Mouse (Mus musculus) thymus, adult 18-20 months (tissue): ENCODE results near the gene Mt2.
"Not testable (repeated sequence)": the region's sequence is repeated elsewhere in the genome, so short reads cannot be mapped to it uniquely, and the experiment has no call there.

Experiments
- DNase-seq, 2 experiments: peaks; one replicate each; pipeline ENCODE4 v3.0.0; 2022; ENCODE audit warnings: mixed read lengths in 2 of 2

The Mt2 gene

GRCm38 (mm10) chr8:94172075-94172808 lies at the start of gene Mt2:
Gene Mt2 (plus strand): TSS chr8:94172664.
- no peak for DNase-seq

DNA sequence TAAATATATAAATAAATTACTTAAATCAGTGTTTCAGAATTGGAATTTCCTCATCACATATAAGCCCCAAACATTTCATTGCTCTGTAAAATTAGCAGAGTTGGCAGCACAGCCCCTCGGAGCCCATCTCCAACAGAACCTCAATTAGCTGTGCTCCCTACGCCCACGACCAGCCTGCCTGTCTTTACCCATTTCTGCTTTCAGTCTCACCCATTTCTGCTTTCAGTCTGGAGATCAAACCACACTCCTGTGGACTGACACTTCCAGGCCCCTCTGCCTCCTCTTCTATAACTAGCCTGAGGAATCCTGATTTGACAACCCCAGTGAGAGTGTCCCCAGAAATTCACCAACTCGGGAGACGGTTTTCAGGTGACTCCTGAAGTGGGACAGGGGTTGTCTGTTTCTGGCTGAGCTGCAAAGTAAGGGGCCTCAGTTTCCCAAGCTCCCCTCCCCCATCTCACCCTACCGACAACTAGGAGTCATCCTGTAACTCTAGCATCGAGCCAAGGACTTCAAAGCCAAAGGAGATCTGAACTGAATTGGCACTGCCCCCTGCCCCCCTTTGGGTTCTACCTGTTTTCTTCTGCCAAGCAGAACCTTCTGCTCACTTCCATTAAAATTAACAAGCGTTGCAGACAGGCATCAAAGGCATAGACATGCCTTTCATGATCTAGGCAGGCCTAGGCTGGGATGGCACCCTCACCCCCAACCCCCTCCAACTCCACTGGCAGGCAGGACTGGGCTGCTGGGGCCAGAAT lies 49.6 kb upstream of the Mt2 start:
- DNase-seq: no peak

- DNase-seq: no peak
Measured at GRCm38 (mm10) chr8:94127711-94128110, 44.8 kb upstream of the Mt2 start.

DNA sequence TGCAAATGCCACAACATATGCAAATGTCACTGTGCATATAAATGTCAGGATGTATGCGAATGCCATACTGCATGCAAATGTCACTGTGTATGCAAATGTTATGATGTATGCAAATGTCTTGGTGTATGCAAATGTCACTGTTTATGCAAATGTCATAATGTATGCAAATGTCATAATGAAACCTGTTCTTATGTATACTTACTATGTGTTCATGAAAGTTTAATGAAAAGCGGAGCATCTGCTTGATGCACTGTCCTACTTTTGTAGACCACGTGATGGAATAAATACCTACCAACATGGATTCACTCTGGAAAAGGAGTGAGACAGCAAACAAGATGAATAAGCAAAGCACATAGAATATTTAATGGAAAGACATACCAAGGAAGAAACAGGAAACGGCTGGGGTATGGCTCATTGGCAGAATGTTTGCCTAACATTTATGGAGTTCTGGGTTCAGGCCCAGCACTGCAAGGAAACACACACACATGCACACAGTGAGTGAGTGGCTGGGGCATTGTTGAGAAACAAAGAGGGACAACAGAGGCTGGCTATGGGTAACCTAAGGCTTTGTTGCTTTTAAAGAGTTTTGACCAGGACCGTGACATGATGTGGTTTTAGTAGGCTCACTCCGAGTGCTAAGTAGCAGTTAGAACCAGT lies 43.2 kb upstream of the Mt2 start:
- no peak for DNase-seq

GRCm38 (mm10) chr8:94130126-94130525 lies 42.3 kb upstream of the Mt2 start:
- DNase-seq: no peak

DNA sequence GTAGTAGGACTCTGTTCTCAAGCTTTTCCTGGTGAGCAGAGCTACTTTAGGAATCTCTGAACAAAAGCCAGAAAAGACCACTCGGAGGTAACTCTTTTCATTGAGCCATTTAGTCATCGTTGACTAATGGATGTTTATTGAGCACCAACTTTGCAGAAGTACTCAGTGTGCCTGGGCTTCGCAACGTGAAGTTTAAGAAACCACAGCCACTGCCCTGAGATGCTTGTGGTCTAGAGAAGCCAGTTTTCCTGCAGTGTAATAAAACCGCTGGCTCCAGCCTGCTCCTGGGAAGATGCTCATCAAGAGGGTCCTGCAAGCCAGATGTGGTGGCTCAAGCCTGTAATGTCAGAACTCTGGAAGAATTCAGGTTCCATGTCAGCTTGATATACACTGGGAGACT lies 40.4 kb upstream of the Mt2 start:
- DNase-seq: no peak

- DNase-seq: not testable (repeated sequence)
Measured at GRCm38 (mm10) chr8:94134601-94135000, 37.9 kb upstream of the Mt2 start.

DNA sequence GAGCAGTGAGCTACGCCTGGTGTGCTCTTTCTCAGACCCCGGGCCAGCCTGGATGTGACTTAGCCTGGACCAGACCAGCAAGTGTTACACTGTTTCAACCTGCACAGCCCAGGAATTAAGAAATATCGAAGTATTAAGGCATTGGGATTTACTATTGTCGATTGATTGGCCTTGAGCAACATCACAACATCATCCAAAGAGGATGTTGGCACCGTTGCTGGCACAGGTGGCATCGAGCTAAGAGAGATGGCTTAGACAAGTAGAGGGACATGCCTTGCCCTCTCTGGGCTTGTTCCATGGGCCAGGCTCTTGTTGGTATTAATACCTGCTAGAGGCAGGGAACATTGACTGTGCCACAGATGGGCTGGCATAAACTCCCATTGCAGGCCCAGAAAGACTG lies 36.9 kb upstream of the Mt2 start:
- DNase-seq: no peak

- DNase-seq: no peak
Measured at GRCm38 (mm10) chr8:94136192-94136591, 36.3 kb upstream of the Mt2 start.

- DNase-seq: no peak
Measured at GRCm38 (mm10) chr8:94136933-94137332, 35.5 kb upstream of the Mt2 start, which contains the start of gene Mt4. Gene Mt4 (plus strand): TSS chr8:94137197.

- no peak for DNase-seq
Measured at GRCm38 (mm10) chr8:94140266-94140795, 32.1 kb upstream of the Mt2 start.

- no peak for DNase-seq
Measured at GRCm38 (mm10) chr8:94148236-94148635, 24.2 kb upstream of the Mt2 start.

- DNase-seq: no peak
Measured at GRCm38 (mm10) chr8:94150925-94151324, 21.5 kb upstream of the Mt2 start.

GRCm38 (mm10) chr8:94152513-94153300 lies 19.8 kb upstream of the Mt2 start, which contains the start of gene Mt3:
Gene Mt3 (plus strand): TSS chr8:94152607.
- no peak for DNase-seq

DNA sequence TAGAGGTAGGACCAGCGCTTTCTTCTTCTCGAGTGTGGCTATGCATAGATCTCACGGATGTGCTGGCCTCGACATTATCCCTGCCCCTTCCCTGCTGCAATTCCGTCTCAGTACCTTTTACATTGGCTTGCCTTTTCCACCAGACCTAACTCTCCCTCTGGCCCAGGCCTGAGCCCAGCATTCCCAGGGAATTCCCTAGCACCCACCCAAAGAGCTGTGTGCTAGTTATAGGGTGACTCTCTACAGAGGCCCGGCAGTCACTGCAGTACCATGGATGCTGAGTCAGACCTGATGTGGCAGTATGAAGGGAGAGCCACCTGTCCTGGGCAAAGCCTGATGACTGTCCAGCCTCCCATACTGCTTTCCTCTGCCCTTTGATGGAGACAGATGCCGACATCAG lies 19.0 kb upstream of the Mt2 start:
- no peak for DNase-seq

DNA sequence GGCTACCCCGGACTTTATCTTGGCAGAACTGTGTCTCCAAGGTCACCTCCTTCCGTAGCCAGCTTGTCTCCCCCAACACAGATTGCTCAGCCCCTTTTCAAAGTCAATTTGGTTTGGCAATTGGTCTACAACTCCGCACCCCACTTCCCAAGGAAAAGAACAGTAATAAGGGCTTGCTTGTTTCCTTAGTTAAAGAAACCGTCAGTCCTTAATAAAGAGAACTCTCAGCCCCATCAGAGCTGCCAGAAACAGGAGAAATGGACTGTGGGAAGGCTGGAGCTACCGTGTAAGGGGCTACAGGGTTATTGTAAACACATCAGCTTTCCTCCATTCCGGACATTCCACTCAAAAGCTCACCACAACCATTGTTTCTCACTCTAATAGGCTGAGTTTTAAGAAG lies 17.9 kb upstream of the Mt2 start:
- DNase-seq: no peak

- DNase-seq: no peak
Measured at GRCm38 (mm10) chr8:94156092-94156491, 16.4 kb upstream of the Mt2 start.

DNA sequence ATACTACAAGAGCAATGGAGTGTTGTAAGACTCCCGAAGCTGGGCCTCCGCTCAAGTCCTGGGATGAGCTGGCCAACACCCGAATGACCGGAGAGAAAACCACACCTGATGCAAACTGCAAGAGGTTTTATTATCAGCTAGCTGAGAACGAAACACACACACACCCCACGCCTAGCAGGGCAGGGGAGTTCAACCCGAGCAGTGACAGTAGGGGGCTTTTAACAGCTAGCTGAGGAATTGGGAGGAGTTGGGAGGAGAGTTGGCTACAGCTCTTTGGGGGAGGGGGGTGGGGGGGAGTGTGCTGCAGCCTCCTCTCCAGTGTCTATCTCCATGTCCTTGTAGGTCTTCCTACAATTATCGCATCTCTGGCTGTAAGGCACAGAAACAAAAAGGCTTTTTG lies 6.7 kb upstream of the Mt2 start:
- DNase-seq: not testable (repeated sequence)

GRCm38 (mm10) chr8:94167244-94167643 lies 5.2 kb upstream of the Mt2 start:
- peak; percentile 45 for DNase-seq

DNA sequence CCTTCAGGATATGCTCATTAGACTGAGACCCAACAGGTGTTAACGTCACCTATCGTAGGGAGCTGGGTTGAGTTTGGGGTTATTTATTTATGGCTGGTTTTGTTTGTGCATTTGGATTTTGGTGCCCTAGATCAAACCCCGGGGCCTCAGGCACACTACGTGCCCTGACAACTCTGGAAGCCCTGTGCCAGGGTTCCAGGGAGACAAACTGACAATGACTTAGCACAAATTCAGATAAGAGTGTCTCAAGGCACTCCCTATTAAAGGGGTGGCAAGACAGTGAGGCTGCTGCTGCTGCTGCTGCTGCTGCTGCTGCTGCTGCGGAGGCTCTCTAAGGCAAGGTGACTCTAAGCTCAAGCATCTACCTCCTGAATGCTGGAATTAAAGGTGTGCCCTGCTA lies 2.9 kb upstream of the Mt2 start:
- DNase-seq: no peak

- no peak for DNase-seq
Measured at GRCm38 (mm10) chr8:94171321-94171755, 1.1 kb upstream of the Mt2 start.
